Mouse (Mus musculus) myocyte (in vitro differentiated cells): ENCODE results near the gene Fam180a.

Source experiments
- E2F4 ChIP-seq: IDR thresholded peaks from one replicate; pipeline ENCODE4 v1.6.1; 2011; ENCODE audit warnings: mild to moderate bottlenecking, control low read depth, moderate library complexity; ENCODE audit not compliant: insufficient read depth
- MAX ChIP-seq: IDR thresholded peaks from one replicate; pipeline ENCODE4 v1.6.1; 2011; ENCODE audit warnings: low read depth, mild to moderate bottlenecking, control low read depth
- MYOD1 ChIP-seq, 3 experiments: IDR thresholded peaks; one replicate each; pipeline ENCODE4 v1.6.1; 2011; ENCODE audit warnings: control low read depth in 2 of 3, low read depth in 2 of 3, mild to moderate bottlenecking in 2 of 3, moderate library complexity in 1 of 3; ENCODE audit not compliant: insufficient read length in 2 of 3, control insufficient read depth in 1 of 3
- MYOG ChIP-seq, 3 experiments: IDR thresholded peaks; one replicate each; pipeline ENCODE4 v1.6.1; 2011; ENCODE audit warnings: control low read depth in 2 of 3, low read depth in 2 of 3, mild to moderate bottlenecking in 2 of 3; ENCODE audit not compliant: insufficient read length in 2 of 3, control insufficient read depth in 1 of 3, insufficient read depth in 1 of 3
- POLR2A ChIP-seq: IDR thresholded peaks from one replicate; pipeline ENCODE4 v1.6.1; 2011; ENCODE audit warnings: low read depth, mild to moderate bottlenecking, control low read depth, moderate library complexity; ENCODE audit not compliant: insufficient read length
- POLR2AphosphoS2 ChIP-seq: IDR thresholded peaks from one replicate; pipeline ENCODE4 v1.6.1; 2011; ENCODE audit warnings: low read depth, control low read depth; ENCODE audit not compliant: insufficient read length
- TCF12 ChIP-seq: IDR thresholded peaks from one replicate; pipeline ENCODE4 v1.6.1; 2011; ENCODE audit warnings: mild to moderate bottlenecking, control low read depth; ENCODE audit not compliant: poor library complexity, insufficient read depth, severe bottlenecking
- USF1 ChIP-seq: IDR thresholded peaks from one replicate; pipeline ENCODE4 v1.6.1; 2011; ENCODE audit warnings: low read depth, mild to moderate bottlenecking, control low read depth, moderate library complexity

DNA sequence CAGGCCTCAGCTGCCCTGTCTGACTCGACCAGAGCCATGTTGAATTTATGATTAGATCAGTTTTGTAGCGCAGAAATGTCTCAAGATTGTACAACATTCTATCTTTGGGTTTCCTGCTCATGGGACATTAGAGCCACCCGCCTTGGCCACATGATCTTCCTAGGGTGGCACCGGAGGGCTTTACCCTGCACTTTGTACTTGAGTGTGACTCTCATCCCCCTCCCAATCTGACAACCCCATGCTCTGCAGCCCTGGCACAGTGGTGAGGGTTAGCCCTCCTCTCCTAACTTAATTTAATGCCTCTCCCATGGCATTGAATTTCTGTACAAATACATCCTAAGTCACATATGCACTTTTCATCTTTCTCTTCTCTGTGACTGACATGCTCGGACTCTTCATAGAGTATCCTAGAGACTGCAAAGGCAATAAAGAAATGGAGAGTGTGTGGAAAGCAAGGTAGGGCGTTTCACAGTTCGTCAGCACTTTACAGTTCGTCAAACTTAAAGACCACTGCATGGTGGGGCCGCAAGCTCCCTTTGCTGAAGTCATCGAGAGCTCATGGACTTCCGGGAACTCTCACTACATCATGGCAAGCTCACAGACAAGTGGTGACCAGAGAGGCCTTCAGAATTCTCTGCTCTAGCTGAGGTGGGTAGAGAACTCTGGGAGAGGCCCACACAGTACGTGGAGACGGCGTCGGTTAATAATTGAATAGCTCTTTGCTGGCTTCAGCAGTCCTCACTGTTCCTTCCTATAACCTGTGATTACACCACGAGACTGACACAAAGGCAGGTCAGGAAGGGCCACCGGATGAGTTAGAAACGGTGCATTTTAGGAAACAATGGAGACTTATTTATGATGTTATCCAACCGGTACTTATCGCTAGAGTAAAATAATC, 53.8 kb downstream of the Fam180a start:
- no peak for TF ChIP-seq POLR2A
- no peak for TF ChIP-seq MAX
- no peak for TF ChIP-seq MYOD1 (IDR thresholded peaks at IDR 0.05; ENCODE audit: control insufficient read depth in 1 of 3, insufficient read length in 2 of 3, low read depth in 2 of 3)
- TF ChIP-seq POLR2AphosphoS2 = no peak
- no peak for TF ChIP-seq USF1
- TF ChIP-seq MYOG (IDR thresholded peaks at IDR 0.05; ENCODE audit: control insufficient read depth in 1 of 3, insufficient read depth in 1 of 3, insufficient read length in 2 of 3, low read depth in 2 of 3) = no peak
- TF ChIP-seq E2F4 = no peak
- TF ChIP-seq TCF12 = no peak
